Mouse (Mus musculus): ENCODE data around the gene Elmo3. TPM values are rescaled to one million over a fixed set of nuclear protein-coding genes. Genes with fewer than 3 reads are reported as not detected.

Elmo3 gene
- total and polyA plus RNA-seq, 2 experiments from 2014 or later: 1.4 to 1.9 TPM

DNA sequence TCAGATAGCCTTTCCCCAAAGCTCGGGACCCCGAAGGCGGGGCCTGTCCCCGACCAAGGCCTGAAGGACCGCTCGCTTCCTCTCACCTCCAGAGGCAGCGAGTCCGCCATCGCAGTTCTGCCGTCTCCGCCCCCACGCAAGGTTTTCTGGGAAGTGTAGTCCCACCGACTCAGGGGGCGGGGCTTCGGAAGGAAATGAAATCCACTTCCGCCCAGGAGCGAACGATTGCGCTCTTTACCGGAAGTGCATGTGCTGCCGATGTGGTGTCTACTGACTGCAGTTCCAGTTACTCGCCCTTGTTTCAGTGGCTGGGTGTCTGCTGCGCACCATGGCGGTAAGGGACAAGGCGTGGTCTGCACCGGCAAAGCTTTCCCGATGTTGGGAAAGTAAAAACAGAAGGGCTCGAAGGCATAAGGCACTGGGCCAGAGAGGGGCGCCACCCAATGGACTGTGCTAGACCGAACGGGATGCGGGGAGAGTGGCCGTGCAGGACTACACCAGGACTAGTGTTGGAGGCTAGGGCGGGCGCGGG, 20.8 kb downstream of the Elmo3 start, which contains the start of the genes Lrrc29 and Tmem208:
TSS of gene Lrrc29 (minus strand) at position 138 of the 532 bp plus-strand sequence.
TSS of gene Tmem208 (plus strand) at position 214 of the 532 bp plus-strand sequence.
- peak within 1 kb of the TSS; percentile 76 for H3K9ac ChIP-seq (replicated peaks; ENCODE audit: low read depth, low read length)
- under 1% methylated on average over 36 of the region's 36 CpGs for WGBS
- DNase-seq (ENCODE audit: low spot score): peak; percentile 97
- ATAC-seq (ENCODE audit: insufficient read depth, low read depth): peak; percentile 92
- H3K36me3 ChIP-seq (replicated peaks; ENCODE audit: control insufficient read depth, insufficient read depth, low read length): peaks cover 46% of the 10 kb centered on the region
- peaks cover 20% of the 10 kb centered on the region for H3K4me1 ChIP-seq (ENCODE audit: control insufficient read depth, insufficient read depth)
- peak within 1 kb of the TSS; percentile 88 for H3K4me3 ChIP-seq (ENCODE audit: low read depth, low read length)
- peak within 1 kb of the TSS; percentile 80 for H3K27ac ChIP-seq (ENCODE audit: low read depth)
- H3K27me3 ChIP-seq (ENCODE audit: control insufficient read depth, insufficient read depth, low read length): no peaks in the 10 kb centered on the region
- TF ChIP-seq CTCF (IDR thresholded peaks at IDR 0.05; ENCODE audit: low read depth): peak; percentile 56
- no peak for TF ChIP-seq EP300 (IDR thresholded peaks at IDR 0.05; ENCODE audit: low read depth)
- H3K9me3 ChIP-seq (replicated peaks; ENCODE audit: control insufficient read depth, low read length): no peaks in the 10 kb centered on the region
- H3K4me2 ChIP-seq (ENCODE audit: low read depth, low read length): peak within 1 kb of the TSS; percentile 82

- Histone ChIP-seq H3K9me3 (replicated peaks; ENCODE audit: control insufficient read depth, low read length) (no peaks in the 10 kb centered on the region), H3K9ac (replicated peaks; ENCODE audit: low read depth, low read length) (peak overlapping the region; percentile 76), H3K27me3 (ENCODE audit: control insufficient read depth, insufficient read depth, low read length) (no peaks in the 10 kb centered on the region), H3K4me1 (ENCODE audit: control insufficient read depth, insufficient read depth) (peaks cover 20% of the 10 kb centered on the region), H3K4me3 (ENCODE audit: low read depth, low read length) (peak overlapping the region; percentile 88), H3K4me2 (ENCODE audit: low read depth, low read length) (peak overlapping the region; percentile 82), H3K36me3 (replicated peaks; ENCODE audit: control insufficient read depth, insufficient read depth, low read length) (peaks cover 49% of the 10 kb centered on the region), H3K27ac (ENCODE audit: low read depth) (peak overlapping the region; percentile 80)
- 28% methylated on average over 6 of the region's 6 CpGs for WGBS
- ATAC-seq (ENCODE audit: insufficient read depth, low read depth) (no peak), DNase-seq (ENCODE audit: low spot score) (no peak)
- TF ChIP-seq CTCF (IDR thresholded peaks at IDR 0.05; ENCODE audit: low read depth): no peak
- no peak for TF ChIP-seq EP300 (IDR thresholded peaks at IDR 0.05; ENCODE audit: low read depth)
These were observed 21.6 kb downstream of the Elmo3 start for GRCm38 (mm10) chr8:105326968-105327367.

- no peak for TF ChIP-seq EP300 (IDR thresholded peaks at IDR 0.05; ENCODE audit: low read depth)
- no peak for TF ChIP-seq CTCF (IDR thresholded peaks at IDR 0.05; ENCODE audit: low read depth)
- WGBS: 89% methylated on average over 12 of the region's 12 CpGs
- H3K9ac ChIP-seq (replicated peaks; ENCODE audit: low read depth, low read length): no peak overlapping the region
- no peak for ATAC-seq (ENCODE audit: insufficient read depth, low read depth)
- H3K9me3 ChIP-seq (replicated peaks; ENCODE audit: control insufficient read depth, low read length): no peaks in the 10 kb centered on the region
- H3K27ac ChIP-seq (ENCODE audit: low read depth): no peak overlapping the region
- H3K4me3 ChIP-seq (ENCODE audit: low read depth, low read length): no peak overlapping the region
- H3K36me3 ChIP-seq (replicated peaks; ENCODE audit: control insufficient read depth, insufficient read depth, low read length): peaks cover 72% of the 10 kb centered on the region
- peaks cover 13% of the 10 kb centered on the region for H3K4me1 ChIP-seq (ENCODE audit: control insufficient read depth, insufficient read depth)
- H3K4me2 ChIP-seq (ENCODE audit: low read depth, low read length): no peak overlapping the region
- no peaks in the 10 kb centered on the region for H3K27me3 ChIP-seq (ENCODE audit: control insufficient read depth, insufficient read depth, low read length)
- no peak for DNase-seq (ENCODE audit: low spot score)
These were observed 24.9 kb downstream of the Elmo3 start for GRCm38 (mm10) chr8:105330325-105330724.

GRCm38 (mm10) chr8:105331469-105331868, 26.1 kb downstream of the Elmo3 start:
- no peak overlapping the region for H3K27ac ChIP-seq (ENCODE audit: low read depth)
- DNase-seq (ENCODE audit: low spot score) (no peak), ATAC-seq (ENCODE audit: insufficient read depth, low read depth) (no peak)
- no peaks in the 10 kb centered on the region for H3K27me3 ChIP-seq (ENCODE audit: control insufficient read depth, insufficient read depth, low read length)
- no peak overlapping the region for H3K4me3 ChIP-seq (ENCODE audit: low read depth, low read length)
- TF ChIP-seq CTCF (IDR thresholded peaks at IDR 0.05; ENCODE audit: low read depth): no peak
- no peak for TF ChIP-seq EP300 (IDR thresholded peaks at IDR 0.05; ENCODE audit: low read depth)
- no peak overlapping the region for H3K9ac ChIP-seq (replicated peaks; ENCODE audit: low read depth, low read length)
- WGBS: 91% methylated on average over 22 of the region's 22 CpGs
- H3K36me3 ChIP-seq (replicated peaks; ENCODE audit: control insufficient read depth, insufficient read depth, low read length): peaks cover 84% of the 10 kb centered on the region
- H3K4me1 ChIP-seq (ENCODE audit: control insufficient read depth, insufficient read depth): peaks cover 7% of the 10 kb centered on the region; the same call in 1 of the 2 replicates
- no peak overlapping the region for H3K4me2 ChIP-seq (ENCODE audit: low read depth, low read length)
- no peaks in the 10 kb centered on the region for H3K9me3 ChIP-seq (replicated peaks; ENCODE audit: control insufficient read depth, low read length)

GRCm38 (mm10) chr8:105331931-105332330, 26.5 kb downstream of the Elmo3 start:
- no peak overlapping the region for H3K4me3 ChIP-seq (ENCODE audit: low read depth, low read length)
- DNase-seq (ENCODE audit: low spot score): no peak
- H3K9me3 ChIP-seq (replicated peaks; ENCODE audit: control insufficient read depth, low read length): no peaks in the 10 kb centered on the region
- no peak overlapping the region for H3K9ac ChIP-seq (replicated peaks; ENCODE audit: low read depth, low read length)
- TF ChIP-seq EP300 (IDR thresholded peaks at IDR 0.05; ENCODE audit: low read depth): no peak
- no peak for TF ChIP-seq CTCF (IDR thresholded peaks at IDR 0.05; ENCODE audit: low read depth)
- no peaks in the 10 kb centered on the region for H3K27me3 ChIP-seq (ENCODE audit: control insufficient read depth, insufficient read depth, low read length)
- H3K4me1 ChIP-seq (ENCODE audit: control insufficient read depth, insufficient read depth): peaks cover 6% of the 10 kb centered on the region; the same call in 1 of the 2 replicates
- H3K36me3 ChIP-seq (replicated peaks; ENCODE audit: control insufficient read depth, insufficient read depth, low read length): peaks cover 88% of the 10 kb centered on the region
- ATAC-seq (ENCODE audit: insufficient read depth, low read depth): no peak
- no peak overlapping the region for H3K4me2 ChIP-seq (ENCODE audit: low read depth, low read length)
- WGBS: 94% methylated on average over 9 of the region's 9 CpGs
- H3K27ac ChIP-seq (ENCODE audit: low read depth): no peak overlapping the region

- TF ChIP-seq EP300 (IDR thresholded peaks at IDR 0.05; ENCODE audit: low read depth) (no peak), CTCF (IDR thresholded peaks at IDR 0.05; ENCODE audit: low read depth) (no peak)
- Histone ChIP-seq H3K4me1 (ENCODE audit: control insufficient read depth, insufficient read depth) (no peaks in the 10 kb centered on the region), H3K4me3 (ENCODE audit: low read depth, low read length) (no peak overlapping the region), H3K4me2 (ENCODE audit: low read depth, low read length) (no peak overlapping the region), H3K27me3 (ENCODE audit: control insufficient read depth, insufficient read depth, low read length) (no peaks in the 10 kb centered on the region), H3K36me3 (replicated peaks; ENCODE audit: control insufficient read depth, insufficient read depth, low read length) (peaks cover 94% of the 10 kb centered on the region), H3K9ac (replicated peaks; ENCODE audit: low read depth, low read length) (no peak overlapping the region), H3K9me3 (replicated peaks; ENCODE audit: control insufficient read depth, low read length) (no peaks in the 10 kb centered on the region), H3K27ac (ENCODE audit: low read depth) (no peak overlapping the region)
- WGBS: 46% methylated on average over 2 of the region's 2 CpGs
- DNase-seq (ENCODE audit: low spot score) (no peak), ATAC-seq (ENCODE audit: insufficient read depth, low read depth) (no peak)
These were observed 27.1 kb downstream of the Elmo3 start for GRCm38 (mm10) chr8:105332523-105332922.
